Mouse (Mus musculus): ENCODE data around the gene Sec31a.
"Not testable (repeated sequence)": the region's sequence is repeated elsewhere in the genome, so short reads cannot be mapped to it uniquely, and the experiment has no call there.

Gene Sec31a

GRCm38 (mm10) chr5:100415761-100416590 lies at the start of gene Sec31a:
Gene Sec31a, minus strand, starts transcription at chr5:100416234.
- peak; percentile 97 for DNase-seq (ENCODE audit: low spot score)

DNA sequence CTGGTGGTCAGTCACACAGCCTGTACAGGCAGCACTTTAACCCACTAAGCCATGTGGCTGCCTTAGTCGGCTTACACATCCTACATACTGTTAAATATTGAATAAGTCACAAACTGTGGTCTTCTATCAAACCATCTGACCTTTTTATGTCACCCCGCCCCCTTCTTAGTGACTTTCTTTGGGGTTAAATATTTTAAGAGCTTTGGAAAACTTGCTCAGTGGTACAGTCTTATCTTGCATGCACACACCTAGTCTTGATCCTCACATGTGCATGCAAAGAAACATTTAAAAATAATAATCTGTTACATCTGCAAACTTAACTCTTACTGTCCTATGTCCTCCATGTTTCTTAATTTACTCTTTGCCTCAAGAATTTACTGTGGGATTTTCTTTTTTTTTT lies 46.3 kb upstream of the Sec31a start:
- no peak for DNase-seq (ENCODE audit: low spot score)

DNA sequence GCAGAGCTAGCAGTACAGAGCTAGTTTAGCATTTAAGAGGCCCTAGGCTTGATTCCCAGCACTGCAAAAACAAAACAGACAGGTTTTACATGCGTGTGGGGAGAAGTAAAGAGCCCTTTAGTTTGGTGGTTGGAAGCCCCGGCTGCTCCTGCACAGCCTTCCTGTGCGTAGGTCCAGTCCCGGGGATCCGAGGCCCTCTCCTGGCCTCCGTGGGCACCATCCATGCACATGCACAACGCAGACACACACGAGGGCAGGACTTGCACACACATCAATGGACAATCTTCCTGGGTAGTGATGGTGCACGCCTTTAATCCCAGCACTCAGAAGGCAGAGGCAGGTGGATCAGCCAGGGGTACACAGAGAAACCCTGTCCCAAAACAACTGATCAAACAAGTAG lies 45.5 kb upstream of the Sec31a start:
- DNase-seq (ENCODE audit: low spot score): no peak

DNA sequence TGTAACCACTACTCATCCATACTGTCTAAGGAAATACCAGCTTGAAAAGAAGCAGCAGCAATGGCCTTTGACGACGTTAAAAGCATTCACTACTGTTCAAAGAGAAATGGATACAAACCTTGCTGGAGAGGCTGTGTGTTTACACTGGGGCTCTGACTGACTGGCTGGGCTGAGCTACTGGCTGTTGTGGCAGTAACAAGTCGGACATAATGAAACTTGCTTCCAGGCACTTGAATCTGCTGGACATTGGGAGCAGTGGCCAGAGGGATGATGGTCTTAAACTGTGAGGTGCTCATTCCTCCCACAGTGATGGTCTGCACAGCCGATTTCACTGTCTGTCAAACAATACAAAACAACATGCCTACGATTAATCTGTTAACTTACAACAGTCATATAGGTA lies 43.4 kb upstream of the Sec31a start:
- no peak for DNase-seq (ENCODE audit: low spot score)

- no peak for DNase-seq (ENCODE audit: low spot score)
Measured at GRCm38 (mm10) chr5:100451871-100452270, 35.8 kb upstream of the Sec31a start.

DNA sequence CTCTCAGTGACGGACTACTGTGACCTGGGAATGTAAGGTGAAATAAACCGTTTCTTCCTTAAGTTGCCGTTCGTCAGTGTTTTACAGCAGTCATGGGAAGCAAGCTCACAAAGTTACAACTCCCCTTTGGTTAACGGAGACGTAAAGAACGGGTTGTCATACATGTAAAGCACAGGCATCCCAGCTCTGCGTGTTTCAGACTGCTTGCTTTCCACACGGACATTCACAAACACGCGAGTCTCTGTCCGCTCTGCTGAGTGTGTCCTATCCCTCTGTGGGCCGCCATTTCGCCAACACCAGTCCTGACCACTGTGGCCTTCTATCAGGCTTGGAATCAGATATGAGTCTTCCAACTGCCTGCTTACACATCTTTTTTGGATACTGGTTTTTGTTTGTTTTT lies 22.8 kb upstream of the Sec31a start:
- DNase-seq (ENCODE audit: low spot score): no peak

DNA sequence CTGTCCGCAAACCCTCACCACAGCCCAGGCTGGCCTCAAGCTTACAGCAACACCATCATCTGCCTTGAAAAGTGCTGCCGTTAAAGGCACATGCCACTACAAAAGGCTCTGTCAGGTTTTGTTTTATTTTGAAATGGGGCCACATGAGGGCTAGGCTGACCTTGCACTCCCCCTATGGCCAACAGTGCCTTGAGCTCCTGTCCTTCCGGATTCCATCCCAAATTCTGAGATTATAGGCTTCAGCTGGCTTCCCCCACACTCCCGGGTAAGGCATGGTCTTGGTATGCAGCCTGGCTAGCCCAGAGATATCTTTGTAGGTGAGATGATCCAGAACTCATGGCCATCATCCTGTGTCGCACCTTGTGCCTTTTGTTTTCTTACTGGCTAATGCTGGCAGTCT lies 21.9 kb upstream of the Sec31a start:
- no peak for DNase-seq (ENCODE audit: low spot score)

GRCm38 (mm10) chr5:100437086-100437485 lies 21.1 kb upstream of the Sec31a start:
- no peak for DNase-seq (ENCODE audit: low spot score)

GRCm38 (mm10) chr5:100430966-100431365 lies 14.9 kb upstream of the Sec31a start:
- DNase-seq (ENCODE audit: low spot score): no peak

GRCm38 (mm10) chr5:100430076-100430390 lies 14.0 kb upstream of the Sec31a start:
- no peak for DNase-seq (ENCODE audit: low spot score)

- DNase-seq (ENCODE audit: low spot score): peak; percentile 98
Measured at GRCm38 (mm10) chr5:100429344-100430075, 13.5 kb upstream of the Sec31a start.

DNA sequence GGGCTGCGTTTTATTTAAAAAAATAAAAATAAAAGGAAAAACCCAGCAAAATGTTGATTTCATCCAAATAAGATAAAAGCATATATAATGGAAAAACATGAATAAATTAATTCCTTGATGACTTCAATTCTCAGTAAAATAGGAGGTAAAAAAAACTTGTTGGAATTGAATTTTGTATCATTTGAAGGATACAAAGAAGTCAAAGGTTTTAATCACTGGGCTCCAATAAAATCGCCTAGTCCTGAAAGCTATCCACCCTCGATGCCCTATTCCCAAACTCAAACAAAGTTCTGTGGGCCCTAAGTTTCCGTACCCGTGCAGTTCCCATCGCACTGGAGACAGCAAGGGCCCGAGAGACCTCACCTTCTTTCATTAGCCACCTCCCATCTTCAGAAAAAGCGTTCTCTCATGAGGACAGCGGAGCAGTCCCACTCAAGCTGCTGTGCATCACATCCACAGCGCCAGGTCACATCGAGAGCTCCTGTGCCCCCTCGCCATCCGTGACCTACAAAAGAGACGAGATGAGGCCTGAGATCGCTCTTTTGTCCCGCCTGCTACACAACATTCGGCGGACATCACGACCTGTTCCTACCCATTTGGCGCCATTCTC lies 12.8 kb upstream of the Sec31a start:
- DNase-seq (ENCODE audit: low spot score): peak; percentile 69

- no peak for DNase-seq (ENCODE audit: low spot score)
Measured at GRCm38 (mm10) chr5:100428031-100428733, 12.1 kb upstream of the Sec31a start.

DNA sequence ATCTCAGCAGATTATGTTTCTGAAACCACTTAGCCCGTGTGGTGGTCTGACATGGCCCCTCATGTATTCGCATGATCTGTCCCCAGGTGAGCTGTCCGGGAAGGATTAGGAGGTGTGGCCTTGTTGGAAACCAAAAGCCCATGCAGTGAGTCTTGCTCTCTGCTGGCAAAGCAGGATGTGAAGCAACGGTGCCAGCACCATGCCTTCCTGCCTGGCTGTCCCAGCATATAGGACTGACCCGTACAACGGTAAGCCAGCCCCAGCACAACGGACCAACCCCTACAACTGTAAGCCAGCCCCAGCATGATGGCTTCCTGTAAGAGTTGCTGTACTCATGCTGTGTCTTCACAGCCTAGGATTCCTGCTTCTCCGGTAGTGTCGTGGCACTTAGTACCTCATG lies 11.2 kb upstream of the Sec31a start:
- DNase-seq (ENCODE audit: low spot score): no peak

- DNase-seq (ENCODE audit: low spot score): not testable (repeated sequence)
Measured at GRCm38 (mm10) chr5:100425823-100426222, 9.8 kb upstream of the Sec31a start.

- DNase-seq (ENCODE audit: low spot score): no peak
Measured at GRCm38 (mm10) chr5:100424252-100424651, 8.2 kb upstream of the Sec31a start.

DNA sequence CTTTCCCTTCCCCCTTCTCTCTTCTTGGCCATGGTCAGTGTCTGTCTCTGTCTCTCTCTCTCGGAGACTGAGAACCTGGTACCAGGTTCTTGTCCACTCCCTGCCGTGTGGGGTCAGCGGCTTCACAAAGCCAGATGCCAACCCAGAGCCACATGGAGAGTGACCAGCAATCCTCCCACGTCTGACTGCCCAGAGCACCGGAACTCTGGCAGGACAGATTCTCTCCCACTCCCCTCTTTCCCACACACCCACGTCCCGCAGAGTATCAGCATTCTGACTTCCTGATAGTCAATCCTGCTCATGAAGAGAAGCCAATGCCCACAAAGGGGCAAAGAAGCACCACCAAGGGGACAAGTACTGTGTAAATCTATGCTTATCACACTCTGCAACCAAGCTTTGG lies 7.6 kb upstream of the Sec31a start:
- DNase-seq (ENCODE audit: low spot score): no peak

- no peak for DNase-seq (ENCODE audit: low spot score)
Measured at GRCm38 (mm10) chr5:100418861-100419260, 2.8 kb upstream of the Sec31a start.

- DNase-seq (ENCODE audit: low spot score): no peak
Measured at GRCm38 (mm10) chr5:100418077-100418476, 2.0 kb upstream of the Sec31a start.

DNA sequence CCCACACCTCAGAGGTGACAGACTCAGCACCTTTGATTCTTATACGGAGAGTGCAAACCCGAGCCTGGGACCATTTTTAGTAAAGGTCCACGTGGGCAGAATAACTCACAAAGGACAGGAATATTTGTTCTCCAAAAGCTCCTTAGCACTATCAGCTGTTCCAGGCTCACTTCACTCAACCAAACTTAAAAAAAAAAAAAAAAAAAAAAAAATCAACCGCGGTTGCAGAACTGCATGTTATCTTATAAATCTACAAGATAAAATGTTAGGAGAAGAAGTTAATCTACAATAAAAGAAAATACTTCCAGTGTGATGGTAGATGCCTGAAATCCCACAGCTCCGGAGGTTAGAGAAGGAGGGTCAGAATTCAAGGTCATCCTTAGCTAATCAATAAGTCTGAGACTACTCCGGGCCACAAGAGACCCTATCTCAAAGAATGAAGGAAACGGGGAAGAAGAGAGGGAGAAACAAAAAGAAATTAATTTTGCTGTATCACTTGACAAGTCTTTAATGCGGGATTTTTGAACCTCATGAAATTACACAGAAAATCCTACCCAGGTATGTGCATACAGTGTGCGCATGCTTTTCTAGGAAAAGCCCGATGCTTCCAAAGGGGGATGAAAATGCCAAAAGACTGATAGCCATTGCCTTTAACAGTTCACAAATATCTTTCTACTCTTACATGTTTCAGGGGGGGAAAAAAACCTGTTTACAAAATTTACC lies 1.4 kb downstream of the Sec31a start:
- no peak for DNase-seq (ENCODE audit: low spot score)

DNA sequence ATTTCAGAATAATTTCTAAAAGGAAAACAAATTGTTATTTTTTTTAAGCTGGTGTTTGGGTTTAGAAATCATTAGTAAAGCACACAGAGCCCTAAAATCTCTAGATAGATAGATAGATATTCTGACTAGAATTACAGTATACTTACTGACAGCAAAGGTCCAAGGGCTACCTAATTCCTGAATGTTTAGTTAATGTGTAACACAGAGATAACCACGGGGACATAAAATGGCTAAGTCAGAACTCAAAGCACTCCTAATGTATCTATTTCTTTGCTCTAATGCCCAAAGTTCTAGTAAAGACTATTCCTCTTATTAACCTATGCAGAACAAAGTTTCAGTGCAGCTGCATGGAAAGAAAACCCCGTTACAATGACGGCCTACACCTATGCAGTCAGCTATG lies 3.1 kb downstream of the Sec31a start:
- DNase-seq (ENCODE audit: low spot score): no peak

DNA sequence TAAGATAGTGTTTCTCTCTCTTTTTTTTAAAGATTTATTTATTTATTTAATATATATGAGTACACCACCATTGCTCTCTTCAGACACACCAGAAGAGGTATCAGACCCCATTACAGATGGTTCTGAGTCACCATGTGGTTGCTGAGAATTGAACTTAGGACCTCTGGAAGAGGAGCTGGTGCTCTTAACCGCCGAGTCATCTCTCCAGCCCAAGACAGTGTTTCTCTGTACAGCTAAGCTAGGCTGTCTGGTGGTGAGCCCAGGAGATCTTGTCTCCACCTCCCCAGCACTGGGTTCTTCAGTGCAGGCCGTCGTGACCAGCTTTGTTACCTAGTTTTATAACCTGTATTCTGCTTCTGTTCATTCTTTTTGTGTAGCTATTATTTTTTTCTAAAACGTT lies 5.8 kb downstream of the Sec31a start:
- no peak for DNase-seq (ENCODE audit: low spot score)

Measured in retina, embryonic 14.5 days (tissue).